Mouse (Mus musculus) telencephalon, adult 2 months (tissue): ENCODE results near the gene Tmprss11f.
A peak's percentile ranks its signal among the peaks of the same experiment; 100 is the strongest.
"Not testable (repeated sequence)": the region's sequence is repeated elsewhere in the genome, so short reads cannot be mapped to it uniquely, and the experiment has no call there.

Source experiments
- DNase-seq: peaks from one replicate; pipeline ENCODE4 v3.0.0-alpha.2; 2011; ENCODE audit warnings: low read depth, low spot score

The Tmprss11f gene

DNA sequence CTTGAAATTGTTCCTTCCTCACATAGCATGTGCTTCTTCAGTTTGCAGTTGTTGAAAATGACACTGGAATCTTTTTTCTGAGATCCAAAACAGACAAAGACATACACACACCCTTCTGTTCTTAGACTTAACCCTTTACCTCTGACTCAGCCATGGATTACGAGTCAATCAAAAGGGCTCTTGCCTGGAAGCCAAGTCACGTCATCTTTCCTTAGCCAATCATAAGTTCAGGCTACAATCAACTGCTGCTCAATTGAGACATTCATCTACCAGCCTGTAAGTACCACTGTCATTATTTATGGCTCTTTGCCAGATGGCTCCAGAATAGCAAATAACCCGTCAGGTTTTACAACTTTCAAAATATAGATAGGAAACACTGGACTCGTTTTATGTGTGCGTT lies at the start of gene Tmprss11f:
TSS of gene Tmprss11f (minus strand) at position 101 of the 400 bp plus-strand sequence.
- DNase-seq: no peak

DNA sequence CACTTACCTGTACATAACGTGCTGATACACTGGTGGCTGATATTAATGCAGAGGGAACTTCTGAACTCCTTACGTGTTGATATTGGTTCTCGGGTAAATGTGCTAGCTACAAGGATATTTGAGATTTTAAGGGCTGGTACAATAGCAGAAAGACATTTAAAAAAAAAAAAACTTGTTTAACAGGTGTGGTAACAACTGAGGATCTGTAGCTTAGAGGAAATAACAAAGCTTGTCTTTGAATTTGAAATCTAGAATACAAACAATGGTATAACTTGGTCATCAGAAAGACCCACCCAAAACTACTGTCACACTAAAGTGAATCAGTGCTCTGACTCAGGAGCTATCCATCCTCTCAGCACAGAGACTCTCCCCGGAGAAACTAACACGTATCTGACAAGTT lies 44.0 kb upstream of the Tmprss11f start, which contains the start of gene Tmprss11b:
TSS of gene Tmprss11b (minus strand) at position 101 of the 400 bp plus-strand sequence.
- DNase-seq: no peak

DNA sequence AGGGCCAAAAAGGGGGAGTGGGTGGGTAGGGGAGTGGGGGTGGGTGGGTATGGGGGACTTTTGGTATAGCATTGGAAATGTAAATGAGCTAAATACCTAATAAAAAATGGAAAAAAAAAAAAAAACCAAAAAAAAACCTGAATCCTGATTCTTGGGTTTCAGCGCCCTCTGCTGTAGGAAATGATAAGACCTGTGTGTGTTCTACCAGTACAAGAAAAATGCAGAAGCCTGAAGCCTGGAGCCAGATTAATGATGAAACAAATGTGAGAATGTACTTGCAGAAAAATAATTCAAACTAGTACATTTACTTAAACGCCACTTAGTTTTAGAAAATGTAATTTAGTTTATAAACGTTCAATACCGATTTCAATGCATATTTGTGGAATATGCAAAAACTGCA lies 17.0 kb upstream of the Tmprss11f start:
- peak; percentile 27 for DNase-seq

DNA sequence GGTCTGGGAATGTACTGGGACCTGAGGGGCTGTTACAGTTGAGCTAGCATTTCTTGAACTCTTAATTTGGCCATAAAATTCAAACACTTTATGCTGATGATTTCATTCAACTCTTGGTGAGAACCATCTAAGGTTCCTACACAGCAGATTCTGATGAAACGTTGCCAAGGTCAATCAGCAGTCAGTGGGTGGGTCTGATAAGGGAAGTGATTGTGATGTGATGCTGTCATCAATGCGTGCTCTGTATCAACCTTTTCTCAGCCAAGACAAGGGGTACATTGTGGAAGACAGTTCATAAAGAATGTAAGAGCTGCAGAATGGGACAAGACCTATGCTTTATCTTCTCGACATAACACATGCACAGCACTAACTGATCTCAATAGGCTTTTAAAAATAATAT lies 8.6 kb upstream of the Tmprss11f start:
- DNase-seq: no peak

DNA sequence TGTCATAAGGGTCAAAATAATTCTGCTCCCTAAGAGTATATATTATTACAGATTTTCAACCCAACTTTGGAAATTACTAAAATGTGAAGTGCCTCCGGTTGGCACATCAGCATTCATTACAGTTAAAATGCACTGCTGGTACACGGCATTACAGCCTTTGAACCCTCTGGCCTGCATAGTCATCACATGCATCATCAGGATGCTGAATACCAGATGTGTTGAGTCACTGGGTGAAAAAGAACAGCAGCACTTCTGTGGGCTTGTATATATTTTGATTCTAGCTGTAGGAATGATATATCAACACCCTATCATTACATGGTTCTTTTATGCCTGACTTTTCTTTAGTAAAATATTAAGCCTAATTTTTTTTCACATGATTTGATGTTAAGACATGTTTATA lies 1.5 kb downstream of the Tmprss11f start:
- no peak for DNase-seq

DNA sequence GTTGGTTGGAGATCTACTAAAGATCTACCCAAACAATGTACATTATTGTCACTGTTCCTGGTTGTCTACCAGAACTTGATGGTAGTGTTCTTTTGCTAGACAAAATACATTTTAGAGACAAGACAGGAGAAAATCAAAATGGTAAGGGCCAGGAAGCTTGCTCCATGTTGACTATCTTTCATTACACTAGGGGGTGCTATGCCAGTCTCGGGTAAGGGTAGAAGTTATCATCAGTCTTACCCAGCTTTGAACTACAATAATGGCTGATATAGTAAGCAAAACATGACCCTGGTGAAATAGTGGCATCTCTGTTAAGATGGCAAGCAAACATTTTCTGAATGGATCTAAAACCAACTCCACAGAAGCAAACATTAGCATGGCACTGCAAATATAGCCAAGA lies 10.4 kb downstream of the Tmprss11f start:
- no peak for DNase-seq

DNA sequence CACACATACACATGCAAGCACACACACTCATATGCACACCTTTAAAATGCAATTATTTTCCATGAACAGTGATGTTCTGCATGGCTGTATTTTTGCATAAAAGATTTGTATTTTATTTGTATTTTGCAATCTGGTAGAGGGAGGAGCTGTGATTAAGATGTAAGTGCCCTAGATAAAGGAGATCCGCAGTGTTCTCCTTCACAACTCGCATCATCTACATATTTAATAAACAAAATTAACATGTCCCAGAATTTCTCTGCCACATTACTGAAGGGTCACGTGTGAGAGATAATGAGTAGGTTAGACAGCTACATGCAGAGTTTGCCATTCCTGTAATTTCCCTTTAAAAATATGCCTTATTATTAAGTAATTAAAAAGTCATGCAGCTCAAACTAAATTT lies 46.3 kb downstream of the Tmprss11f start:
- DNase-seq: no peak

DNA sequence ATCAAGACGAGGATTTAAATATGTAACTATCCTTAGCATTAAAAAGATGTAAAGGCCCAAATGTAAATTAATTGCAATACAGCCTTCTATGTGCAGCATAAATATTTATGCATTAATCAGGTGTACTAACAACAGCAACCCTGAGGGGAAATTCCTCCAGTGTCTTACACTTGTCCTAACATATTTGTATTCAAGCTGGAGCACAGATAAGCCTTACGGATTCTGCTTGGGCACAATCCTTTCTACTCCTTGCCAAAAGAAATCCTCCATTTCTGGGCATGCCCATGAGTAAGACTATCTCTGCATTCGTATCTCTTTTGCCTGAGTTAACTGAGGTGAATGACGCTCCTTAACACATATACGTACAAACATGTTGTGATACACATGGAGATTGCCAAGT lies 49.6 kb downstream of the Tmprss11f start:
- no peak for DNase-seq

DNA sequence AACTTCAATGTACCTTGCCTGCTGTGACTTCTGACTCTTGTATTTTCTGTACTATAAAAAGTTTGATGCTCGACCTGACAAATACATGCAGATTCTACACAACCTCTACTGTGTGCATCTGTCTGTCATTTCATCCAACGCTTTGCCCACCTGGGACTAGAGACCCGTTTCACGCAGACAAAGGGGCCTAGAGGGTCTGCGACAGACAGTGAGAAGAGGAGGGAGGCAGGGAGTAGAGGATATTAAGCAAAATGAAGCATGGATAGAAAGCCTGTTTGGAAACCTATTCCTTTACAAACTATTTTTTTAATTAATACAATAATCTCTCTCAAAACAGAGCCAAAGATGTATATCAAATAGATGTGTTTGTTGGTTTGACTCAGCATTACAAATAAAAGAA lies 50.2 kb downstream of the Tmprss11f start:
- no peak for DNase-seq

DNA sequence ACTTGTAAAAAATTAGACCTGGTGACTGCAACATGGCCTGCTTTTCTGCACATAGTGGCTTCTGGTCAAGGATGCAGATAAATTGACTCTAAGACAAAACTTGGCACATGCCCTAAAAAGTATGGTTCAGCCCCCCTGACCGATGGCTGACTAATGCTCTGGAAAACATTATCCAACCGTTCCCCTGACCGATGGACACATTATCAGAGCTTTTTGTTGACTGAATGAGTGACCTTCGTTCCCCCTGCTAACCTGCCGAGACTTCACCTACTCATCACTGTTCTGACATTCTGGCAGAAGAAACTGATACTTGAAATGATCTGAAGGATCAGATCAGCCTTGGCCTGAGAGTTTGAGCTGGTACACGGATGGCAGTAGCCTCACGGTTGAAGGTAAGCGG lies 53.5 kb downstream of the Tmprss11f start:
- DNase-seq: not testable (repeated sequence)

DNA sequence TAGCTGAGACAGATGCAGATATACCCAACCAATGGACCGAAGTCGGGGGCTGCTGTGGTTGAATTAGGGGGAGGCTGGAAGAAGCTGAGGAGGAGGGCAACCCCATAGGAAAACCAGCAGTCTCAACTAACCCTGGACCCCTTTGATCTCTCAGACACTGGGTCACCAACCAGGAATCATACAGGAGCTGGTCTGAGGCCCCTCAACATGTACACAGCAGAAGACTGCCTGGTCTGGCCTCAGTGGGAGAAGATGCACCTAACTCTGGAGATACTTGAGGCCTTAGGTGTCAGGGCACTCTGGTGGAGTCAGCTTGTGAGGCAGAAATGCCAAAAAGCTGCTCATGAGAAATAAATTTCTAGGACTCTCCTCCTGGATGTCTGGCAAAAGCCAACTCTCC lies 85.5 kb downstream of the Tmprss11f start:
- DNase-seq: no peak

DNA sequence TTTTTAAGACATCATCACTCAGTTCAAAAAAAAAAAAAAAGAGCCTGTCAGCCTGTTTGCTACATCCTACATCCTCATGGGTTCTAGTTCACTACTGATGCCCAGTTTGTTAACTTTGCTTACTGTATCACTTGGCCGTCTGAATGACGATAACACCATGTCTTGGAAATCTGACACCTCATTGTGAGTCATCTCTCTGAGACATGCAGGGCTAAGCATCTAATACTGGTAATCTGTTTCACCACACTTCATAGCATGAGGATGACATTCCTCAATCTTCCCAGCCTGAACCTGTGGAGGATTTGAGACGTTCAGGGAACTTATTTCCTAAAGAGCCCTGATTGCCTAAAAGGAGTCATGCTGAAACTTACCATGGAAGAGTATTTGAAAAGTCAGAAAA lies 91.6 kb downstream of the Tmprss11f start:
- no peak for DNase-seq

DNA sequence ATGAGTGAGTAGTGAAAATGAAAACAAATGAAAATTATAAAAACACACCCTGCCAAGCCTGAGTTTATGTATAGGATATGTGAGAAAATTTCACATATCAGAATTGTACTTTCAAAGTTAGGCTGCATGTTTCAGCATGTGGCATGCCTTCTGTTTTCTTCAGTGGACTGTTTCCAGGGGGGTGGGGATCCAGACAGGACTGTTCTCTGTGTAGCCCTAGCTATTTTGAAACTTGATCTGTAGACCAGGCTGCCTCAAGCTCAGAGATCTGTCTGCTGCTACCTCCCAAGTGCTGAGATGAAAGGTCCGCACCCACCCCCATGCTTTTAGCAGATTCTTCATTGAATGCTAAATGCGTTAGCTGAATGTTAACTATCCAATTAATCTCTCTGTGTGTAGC lies 103.5 kb downstream of the Tmprss11f start:
- DNase-seq: no peak

DNA sequence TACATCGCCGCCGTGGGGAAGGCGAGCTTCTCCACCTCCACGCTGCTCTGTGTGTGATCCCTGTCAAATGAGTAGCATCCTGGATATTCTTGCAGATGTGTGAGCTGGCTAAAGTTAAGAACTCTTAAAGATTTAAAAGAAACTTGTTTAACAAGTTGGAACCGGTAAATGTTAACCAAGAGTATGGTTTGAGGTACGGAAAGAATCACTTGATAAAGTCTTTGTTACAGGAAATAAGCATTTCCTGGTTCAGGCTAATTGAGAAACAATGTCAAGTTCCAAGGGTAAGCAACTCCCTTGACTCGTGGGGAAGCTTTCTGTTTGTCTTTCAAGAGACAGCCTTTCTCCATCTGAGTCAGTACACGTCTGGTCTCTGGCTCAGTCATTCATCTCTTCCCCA lies 113.7 kb downstream of the Tmprss11f start, which contains the start of gene Tmprss11g:
TSS of gene Tmprss11g (minus strand) at position 101 of the 400 bp plus-strand sequence.
- DNase-seq: no peak

DNA sequence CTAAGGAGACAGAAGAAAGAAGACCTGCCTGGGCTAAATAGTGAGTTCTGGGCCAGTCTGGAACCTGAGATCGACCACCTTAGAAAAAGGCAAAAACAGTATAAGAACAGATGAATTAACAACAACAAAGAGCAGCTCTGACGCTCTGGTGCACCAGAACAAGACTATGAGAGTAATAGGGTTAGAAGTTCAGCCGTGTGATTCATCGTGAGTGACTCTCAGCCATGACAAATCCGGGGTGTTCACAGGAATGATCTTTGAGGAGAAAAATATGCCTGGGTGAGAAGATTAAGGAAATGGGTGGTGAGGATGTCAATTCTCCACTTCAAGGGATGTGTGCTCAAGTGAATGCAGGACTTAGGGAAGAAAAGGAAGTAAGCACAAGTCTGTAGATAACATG lies 120.7 kb downstream of the Tmprss11f start:
- no peak for DNase-seq

DNA sequence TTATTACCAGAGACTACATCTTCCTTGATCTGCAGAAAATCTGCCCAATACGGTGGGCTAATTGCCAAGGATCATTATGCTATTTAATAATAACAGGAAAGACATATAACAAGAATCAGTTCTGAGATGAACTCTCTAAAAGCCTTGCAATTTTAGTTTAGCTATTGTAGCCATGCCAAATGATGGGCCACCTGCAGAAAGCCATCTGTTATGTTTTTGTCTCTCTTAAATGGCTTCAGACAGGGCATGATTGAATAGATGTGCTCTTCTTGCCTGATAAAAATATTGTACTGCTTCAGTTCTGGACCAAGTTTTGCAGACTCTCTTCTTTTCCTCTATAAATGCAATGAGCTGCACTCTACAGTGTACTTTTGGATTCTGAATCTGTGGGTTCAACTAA lies 138.8 kb downstream of the Tmprss11f start:
- no peak for DNase-seq

DNA sequence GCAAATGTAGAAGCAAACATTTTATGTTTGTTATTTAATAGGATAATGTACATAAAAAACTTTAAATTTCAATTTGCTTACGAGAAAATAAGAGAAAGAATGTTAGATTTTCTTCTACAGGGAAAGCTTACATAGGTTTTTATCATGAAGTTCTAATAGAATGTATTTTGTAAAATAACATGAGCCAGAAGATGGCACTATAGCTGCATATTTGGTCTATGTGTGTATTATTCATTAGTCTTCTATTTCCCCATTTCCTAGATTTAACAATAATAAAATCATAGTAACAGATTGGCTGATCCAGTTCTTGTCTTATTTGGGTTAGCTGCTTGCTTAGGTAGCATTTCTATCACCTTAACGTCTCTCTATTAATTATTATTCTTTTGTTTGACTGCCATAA lies 149.7 kb downstream of the Tmprss11f start:
- DNase-seq: peak; percentile 2

DNA sequence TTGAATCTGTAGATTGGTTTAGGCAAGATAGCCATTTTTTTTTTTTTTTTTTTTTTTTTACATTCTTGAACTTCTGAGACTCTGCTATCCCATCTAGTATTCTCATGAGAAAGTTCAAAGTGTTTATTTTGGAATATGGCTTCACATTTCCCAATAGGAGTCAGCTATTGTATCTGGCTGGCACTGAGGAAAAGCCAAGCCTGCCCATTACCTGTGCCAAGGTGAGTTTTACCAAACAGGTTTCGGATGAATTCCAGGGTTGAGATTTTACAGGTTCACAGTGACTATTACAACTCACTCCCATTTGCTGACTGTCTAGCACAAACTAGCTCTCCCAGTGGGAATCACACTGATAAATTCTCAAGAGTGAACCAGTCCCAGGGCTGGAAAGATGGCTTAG lies 150.2 kb downstream of the Tmprss11f start:
- no peak for DNase-seq

DNA sequence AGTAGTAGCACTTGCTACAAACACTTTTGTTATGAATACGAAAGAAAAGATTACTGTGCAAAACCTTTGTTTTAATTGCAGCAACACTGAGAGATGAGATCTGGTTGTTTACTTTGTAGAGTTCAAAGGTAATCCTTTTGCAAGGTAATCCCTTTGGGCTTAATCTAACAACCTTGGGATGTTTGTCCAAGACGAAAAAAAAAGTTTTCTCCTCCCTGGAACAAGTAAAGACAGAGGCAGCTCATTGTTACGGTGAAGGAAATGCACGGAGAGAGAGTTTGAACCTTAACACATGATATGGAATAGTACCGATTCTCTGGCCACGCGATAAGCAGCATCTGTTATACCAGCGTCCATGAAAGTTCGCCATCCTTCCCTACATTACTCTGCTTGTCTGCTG lies 158.4 kb downstream of the Tmprss11f start:
- no peak for DNase-seq
